Mouse (Mus musculus) Patski (cell line): ENCODE measurements around the gene Adipor1. TPM values are rescaled to one million over a fixed set of nuclear protein-coding genes. Genes with fewer than 3 reads are reported as not detected.
A peak's percentile ranks its signal among the peaks of the same experiment; 100 is the strongest.
"Not testable (repeated sequence)": the region's sequence is repeated elsewhere in the genome, so short reads cannot be mapped to it uniquely, and the experiment has no call there.

Source experiments
- ATAC-seq: fragments of 100-300 bp; one replicate; pipeline ENCODE4 v1.8.0; 2021
- CTCF ChIA-PET: fragments of 350-600 bp; sonication (Branson Sonifier 250); formaldehyde crosslinking; loops from one replicate; lab custom pipeline; 2022; ENCODE audit warnings: inconsistent platforms; lab: Charles Lee
- POLR2A ChIA-PET: fragments of 350-600 bp; sonication (Branson Sonifier 250); formaldehyde crosslinking; loops from one replicate; lab custom pipeline; 2022; ENCODE audit warnings: antibody characterized with exemption, inconsistent platforms; lab: Charles Lee
- DNase-seq: peaks from one replicate; pipeline ENCODE4 v3.0.0-alpha.2; 2011; ENCODE audit warnings: low read depth, low spot score
- H3K27me3 ChIP-seq: fragments of 371-371 bp; one replicate; pipeline ENCODE4 v1.5.1; 2021
- CTCF ChIP-seq: fragments of 100-300 bp; IDR thresholded peaks from one replicate; pipeline ENCODE4 v1.5.1; 2021
- in situ Hi-C: fragments of 300-500 bp; cut with MboI; formaldehyde crosslinking; loops from 3 replicates; pipeline ENCODE4 v1.11.1; 2018; ENCODE audit warnings: low pct_unique_long_range_greater_than_20kb, mixed read lengths
- polyA plus RNA-seq: library from polyadenylated mRNA; unstranded; gene quantifications from one replicate; pipeline ENCODE4 v1.2.3, GENCODE M21; 2021

Gene Adipor1
- polyA plus RNA-seq, 1 experiment from 2014 or later = 144 TPM

DNA sequence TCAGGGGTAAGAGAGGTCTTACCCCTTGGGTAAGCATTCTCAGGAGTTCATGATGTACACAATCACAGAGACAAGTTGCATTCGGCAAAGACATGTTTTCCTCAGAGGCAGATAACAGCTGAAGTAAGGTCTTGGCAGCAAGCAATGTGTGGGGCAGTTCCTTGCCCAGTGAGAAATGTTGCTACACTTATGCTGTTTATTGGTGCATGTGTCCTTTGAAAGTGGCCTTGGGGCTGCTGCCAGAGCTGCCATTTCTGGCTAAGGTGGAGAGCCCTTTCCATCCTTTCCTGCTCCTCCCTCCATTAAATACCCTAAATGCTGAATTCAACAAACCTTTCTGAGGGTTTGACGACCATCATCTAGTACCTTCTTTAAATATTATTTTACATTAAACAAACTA lies 30.2 kb downstream of the Adipor1 start:
- no peak for DNase-seq
- no peak for TF ChIP-seq CTCF
- ATAC-seq = no peak
- in situ Hi-C loops = no loop called here
- CTCF ChIA-PET = no interaction called here
- no peaks in the 10 kb centered on the region for H3K27me3 ChIP-seq
- POLR2A ChIA-PET = no interaction called here

DNA sequence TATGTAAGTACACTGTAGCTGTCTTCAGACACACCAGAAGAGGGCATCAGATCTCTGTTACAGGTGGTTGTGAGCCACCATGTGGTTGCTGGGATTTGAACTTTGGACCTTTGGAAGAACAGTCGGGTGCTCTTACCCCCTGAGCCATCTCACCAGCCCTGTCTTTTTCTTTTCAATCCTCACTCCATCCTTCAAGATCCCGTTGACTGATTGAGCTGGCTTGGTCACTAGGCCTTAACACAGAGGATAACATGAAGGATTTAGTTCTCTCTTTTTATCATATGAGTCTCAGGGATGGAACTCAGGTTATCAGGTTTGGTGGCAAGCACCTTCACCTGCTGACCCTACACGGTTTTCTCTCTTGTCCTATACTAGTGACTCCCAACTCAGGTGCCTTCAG lies 33.4 kb downstream of the Adipor1 start:
- CTCF ChIA-PET = interaction anchor here (0.6 to 2.0 kb wide), 2 partner anchors 30 kb away, joined by 3 to 5 read pairs; no protein-coding TSS in a partner anchor

DNA sequence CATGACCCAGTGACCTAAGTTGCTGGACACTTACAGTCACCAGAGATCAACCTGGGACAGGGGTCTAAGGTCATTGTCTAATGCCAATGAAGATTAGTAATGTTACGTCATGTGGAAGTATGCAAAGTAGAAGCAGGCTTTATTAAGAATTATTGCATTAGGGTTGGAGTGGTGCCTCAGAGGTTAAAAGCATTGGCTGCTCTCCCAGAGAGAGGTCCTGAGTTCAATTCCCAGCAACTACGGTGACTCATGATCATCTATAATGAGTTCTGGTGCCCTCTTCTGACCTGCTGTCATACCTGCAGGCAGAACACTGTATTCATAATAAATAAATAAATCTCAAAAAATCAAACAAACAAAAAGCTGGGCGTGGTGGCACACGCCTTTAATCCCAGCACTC lies 35.0 kb downstream of the Adipor1 start:
- ChIA-PET CTCF (interaction anchor here (2.0 kb wide), 1 partner anchor 32 kb away, joined by 5 read pairs; no protein-coding TSS in a partner anchor), POLR2A (no interaction called here)
- no peak for DNase-seq

More for the DNA sequence above, 33.4 kb downstream of the Adipor1 start:
- ATAC-seq, in situ Hi-C loops, DNase-seq, H3K27me3 ChIP-seq, POLR2A ChIA-PET: not testable (repeated sequence)

DNA sequence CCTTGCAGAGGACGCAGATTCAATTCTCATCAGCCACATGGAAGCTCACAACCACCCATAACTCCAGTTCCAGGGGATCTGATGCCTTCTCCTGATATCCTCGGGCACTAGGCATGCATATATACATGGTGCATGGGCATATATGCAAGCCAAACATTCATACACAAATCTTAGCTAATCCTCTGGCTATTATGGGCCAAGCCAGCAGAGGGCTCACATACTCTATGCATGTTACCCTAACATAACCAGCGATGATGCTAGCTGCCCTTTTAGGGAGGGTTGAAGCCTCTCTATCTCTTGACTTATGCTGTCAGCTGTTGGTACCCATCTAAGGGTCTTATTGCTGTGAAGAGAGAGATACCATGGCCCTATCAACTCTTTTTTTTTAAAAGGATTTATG lies 35.8 kb downstream of the Adipor1 start:
- H3K27me3 ChIP-seq = no peaks in the 10 kb centered on the region
- in situ Hi-C loops = loop anchor here (5.0 kb wide), 1 partner anchor 79 kb away; no protein-coding TSS in a partner anchor
- DNase-seq (no peak), ATAC-seq (no peak)
- peak; percentile 56 for TF ChIP-seq CTCF
- ChIA-PET POLR2A (no interaction called here), CTCF (interaction anchor here (1.2 to 1.5 kb wide), 3 partner anchors 13 to 82 kb away, joined by 3 to 7 read pairs (median 4); no protein-coding TSS in a partner anchor)

More for the DNA sequence above, 35.0 kb downstream of the Adipor1 start:
- no peak for ATAC-seq
- in situ Hi-C loops = loop anchor here (5.0 kb wide), 1 partner anchor 78 kb away; no protein-coding TSS in a partner anchor
- peak; percentile 43 for TF ChIP-seq CTCF
- no peaks in the 10 kb centered on the region for H3K27me3 ChIP-seq

DNA sequence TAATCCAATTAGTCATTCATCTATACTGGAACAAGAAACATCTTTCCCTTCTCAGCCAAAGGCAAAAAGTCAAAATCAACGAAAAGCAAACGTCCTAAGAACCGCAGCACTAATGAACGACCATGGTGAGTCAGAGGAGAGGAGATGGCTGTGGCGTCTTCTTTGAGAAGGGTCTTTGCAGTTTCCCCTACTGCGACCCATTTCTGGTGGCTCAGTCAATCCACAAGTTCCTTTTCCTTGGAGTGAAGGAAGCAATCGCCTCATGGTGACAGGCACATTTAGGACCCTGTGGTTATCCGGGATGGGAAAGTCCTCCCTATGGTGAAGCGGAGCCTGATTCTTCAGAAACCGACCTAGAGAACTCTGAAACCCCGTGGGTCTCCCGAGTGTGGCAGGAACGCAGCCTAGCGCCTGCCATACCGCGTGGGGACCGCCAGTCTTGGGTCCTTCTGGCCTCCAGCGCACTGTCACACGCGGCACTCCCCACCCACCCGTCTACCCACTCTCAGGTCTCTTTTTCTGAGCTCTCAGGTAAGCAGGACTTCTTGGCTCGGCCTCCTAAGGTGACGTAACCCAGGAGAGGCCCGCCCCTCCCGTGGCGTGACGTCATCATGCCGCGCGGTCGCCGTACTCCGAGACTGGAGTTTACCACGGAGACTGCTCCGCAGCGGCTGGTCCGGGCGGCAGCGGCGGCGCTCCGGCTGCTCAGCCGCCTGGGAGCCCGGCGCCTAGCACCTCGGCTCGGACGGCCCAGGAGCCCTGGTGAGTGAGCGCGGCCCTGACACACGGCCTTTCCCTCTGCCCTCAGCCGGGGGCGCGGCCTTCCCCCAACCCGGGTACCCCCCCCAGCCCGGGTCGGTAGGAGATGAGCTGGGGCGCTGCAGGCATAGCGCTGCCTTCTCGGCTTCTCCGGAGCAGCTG lies 40.0 kb downstream of the Adipor1 start, which contains the start of gene Klhl12:
Gene Klhl12, plus strand, starts transcription at position 628 of the 921 bp plus-strand sequence.
- POLR2A ChIA-PET = interaction anchor here (0.6 kb wide), 1 partner anchor 41 kb away, joined by 5 read pairs; no protein-coding TSS in a partner anchor
- H3K27me3 ChIP-seq = no peaks in the 10 kb centered on the region
- DNase-seq (peak; percentile 51), ATAC-seq (peak; percentile 69)
- TF ChIP-seq CTCF = no peak
- in situ Hi-C loops = loop anchor here (5.0 kb wide), 1 partner anchor 83 kb away; no protein-coding TSS in a partner anchor
- CTCF ChIA-PET = no interaction called here

DNA sequence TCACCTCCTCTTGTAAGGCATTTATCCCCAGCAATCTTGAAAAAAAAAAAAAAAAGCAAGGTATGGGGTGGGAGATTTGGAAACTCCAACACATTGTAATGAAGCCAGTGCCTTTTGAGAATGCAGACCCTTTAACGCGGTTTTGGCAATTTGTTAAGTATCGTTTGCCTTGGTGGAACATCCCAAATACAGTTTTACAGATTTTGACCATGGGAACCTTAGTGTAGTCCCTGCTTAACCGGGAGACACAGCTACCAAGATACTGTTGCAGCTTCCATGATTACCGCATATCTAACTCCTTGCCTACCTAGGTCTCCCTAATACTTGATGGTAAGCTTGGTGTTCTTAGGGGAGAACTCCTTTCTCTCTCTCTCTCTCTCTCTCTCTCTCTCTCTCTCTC lies 40.9 kb downstream of the Adipor1 start:
- in situ Hi-C loops = no loop called here
- DNase-seq (no peak), ATAC-seq (no peak)
- no peak for TF ChIP-seq CTCF
- no peaks in the 10 kb centered on the region for H3K27me3 ChIP-seq
- ChIA-PET CTCF (no interaction called here), POLR2A (interaction anchor here (0.5 to 0.6 kb wide), 2 partner anchors 40 kb away, joined by 3 to 5 read pairs; no protein-coding TSS in a partner anchor)

DNA sequence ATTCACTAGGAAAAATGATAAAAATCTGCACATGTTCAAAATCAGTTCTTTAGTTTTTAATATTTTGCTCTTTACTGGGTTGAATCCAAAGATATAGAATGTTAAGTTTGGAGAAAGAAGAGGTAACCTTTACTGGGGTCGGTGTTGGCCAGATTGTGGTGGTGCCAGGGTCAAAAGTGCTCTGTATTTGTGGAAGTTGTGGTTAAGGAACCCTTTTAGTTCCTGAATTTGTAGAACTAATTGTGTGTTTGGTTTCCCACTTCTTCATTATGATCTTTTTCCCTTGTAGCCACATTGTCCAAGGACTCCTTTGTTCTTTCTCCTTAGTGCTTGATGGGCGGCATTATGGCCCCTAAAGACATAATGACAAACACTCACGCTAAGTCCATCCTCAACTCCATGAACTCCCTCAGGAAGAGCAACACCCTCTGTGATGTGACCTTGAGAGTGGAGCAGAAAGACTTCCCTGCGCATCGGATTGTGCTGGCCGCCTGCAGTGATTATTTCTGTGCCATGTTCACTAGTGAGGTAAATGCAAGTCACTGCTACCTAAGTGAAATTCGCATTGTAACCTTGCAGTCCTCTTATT lies 43.1 kb downstream of the Adipor1 start:
- ChIA-PET POLR2A (no interaction called here), CTCF (interaction anchor here (1.1 kb wide), 1 partner anchor 14 kb away, joined by 4 read pairs; no protein-coding TSS in a partner anchor)
- no peak for TF ChIP-seq CTCF
- DNase-seq (no peak), ATAC-seq (no peak)
- H3K27me3 ChIP-seq = no peaks in the 10 kb centered on the region
- in situ Hi-C loops = no loop called here

DNA sequence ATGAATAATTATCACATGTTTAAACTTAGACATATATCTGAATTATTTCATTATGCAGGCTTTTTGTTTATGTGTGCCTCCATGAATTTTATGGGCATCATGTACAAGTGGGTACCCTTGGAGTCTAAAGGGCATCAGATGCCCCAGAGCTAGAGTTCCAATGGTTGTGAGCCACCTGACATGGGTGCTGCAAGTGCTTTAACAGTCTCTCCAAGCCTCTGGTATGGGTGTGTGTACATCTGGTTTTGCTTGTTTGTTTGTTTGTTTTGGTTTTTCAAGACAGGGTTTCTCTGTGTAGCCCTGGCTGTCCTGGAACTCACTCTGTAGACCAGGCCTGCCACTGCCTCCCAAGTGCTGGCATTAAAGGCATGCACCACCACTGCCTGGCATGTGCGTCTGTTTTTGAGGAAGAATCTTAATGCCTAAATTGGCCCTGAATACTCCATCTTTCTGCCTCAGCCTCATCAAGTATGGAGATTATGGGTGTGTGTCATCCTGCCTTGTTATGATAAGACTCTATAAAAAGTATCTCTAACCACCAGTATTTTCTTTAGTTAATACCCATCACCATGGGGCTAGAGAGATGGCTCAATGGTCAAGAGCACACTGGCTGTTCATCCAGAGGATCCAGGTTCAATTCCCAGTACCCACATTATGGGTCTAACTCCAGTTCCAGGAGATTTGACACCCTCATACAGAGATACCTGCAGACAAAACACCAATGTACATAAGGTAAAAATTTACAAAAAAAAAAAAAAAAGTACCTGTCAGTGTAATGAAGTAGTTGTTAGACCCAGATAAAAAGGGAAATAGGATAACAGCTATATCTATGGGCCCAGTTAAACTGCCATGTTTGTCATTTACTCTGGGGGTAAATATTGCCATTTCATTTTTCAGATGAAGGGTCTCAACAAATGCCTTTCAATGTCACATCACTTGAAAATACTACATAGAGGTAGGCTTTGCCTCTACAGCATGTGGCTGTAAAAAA lies 45.4 kb downstream of the Adipor1 start:
- no peak for DNase-seq
- H3K27me3 ChIP-seq = no peaks in the 10 kb centered on the region
- ATAC-seq = no peak
- CTCF ChIA-PET = no interaction called here
- no peak for TF ChIP-seq CTCF
- in situ Hi-C loops = no loop called here
- POLR2A ChIA-PET = no interaction called here

Other genes starting within 250 kb of the Adipor1 start
- 1.6 TPM for gene Chil1, start 233.2 kb upstream of the Adipor1 start, polyA plus RNA-seq
- gene Mybph, start 221.9 kb upstream of the Adipor1 start, polyA plus RNA-seq = not detected
- 2.4 TPM for gene Adora1, start 179.9 kb upstream of the Adipor1 start, polyA plus RNA-seq
- gene Myog, start 125.4 kb upstream of the Adipor1 start, polyA plus RNA-seq = not detected
- 0.30 TPM for gene Ppfia4, start 82.5 kb upstream of the Adipor1 start, polyA plus RNA-seq
- gene Tmem183a, start 53.4 kb upstream of the Adipor1 start, polyA plus RNA-seq = 67.9 TPM
- not detected for gene 4933406M09Rik, start 29.4 kb upstream of the Adipor1 start, polyA plus RNA-seq
- gene Cyb5r1, start 9.8 kb upstream of the Adipor1 start, polyA plus RNA-seq = 104 TPM
- 18.6 TPM for gene Klhl12, start 40.2 kb downstream of the Adipor1 start, polyA plus RNA-seq
- gene Rabif, start 79.3 kb downstream of the Adipor1 start, polyA plus RNA-seq = 24.6 TPM
- gene Mgat4e, start 134.3 kb downstream of the Adipor1 start, polyA plus RNA-seq = not detected
- gene Kdm5b, start 144.8 kb downstream of the Adipor1 start, polyA plus RNA-seq = 34.3 TPM
- 0.37 TPM for gene Syt2, start 231.3 kb downstream of the Adipor1 start, polyA plus RNA-seq